Mouse (Mus musculus): ENCODE data around the gene Rnf149.

- no peak for TF ChIP-seq CTCF (IDR thresholded peaks at IDR 0.05; ENCODE audit: low read depth, low read length)
- no peak for TF ChIP-seq POLR2A (IDR thresholded peaks at IDR 0.05; ENCODE audit: insufficient read depth, low read length)
- TF ChIP-seq EP300 (IDR thresholded peaks at IDR 0.05; ENCODE audit: insufficient read depth, low read depth, low read length), result no peak
Observed at GRCm38 (mm10) chr1:39540592-39540991, 36.6 kb downstream of the Rnf149 start.
